In the genomic region with DNA sequence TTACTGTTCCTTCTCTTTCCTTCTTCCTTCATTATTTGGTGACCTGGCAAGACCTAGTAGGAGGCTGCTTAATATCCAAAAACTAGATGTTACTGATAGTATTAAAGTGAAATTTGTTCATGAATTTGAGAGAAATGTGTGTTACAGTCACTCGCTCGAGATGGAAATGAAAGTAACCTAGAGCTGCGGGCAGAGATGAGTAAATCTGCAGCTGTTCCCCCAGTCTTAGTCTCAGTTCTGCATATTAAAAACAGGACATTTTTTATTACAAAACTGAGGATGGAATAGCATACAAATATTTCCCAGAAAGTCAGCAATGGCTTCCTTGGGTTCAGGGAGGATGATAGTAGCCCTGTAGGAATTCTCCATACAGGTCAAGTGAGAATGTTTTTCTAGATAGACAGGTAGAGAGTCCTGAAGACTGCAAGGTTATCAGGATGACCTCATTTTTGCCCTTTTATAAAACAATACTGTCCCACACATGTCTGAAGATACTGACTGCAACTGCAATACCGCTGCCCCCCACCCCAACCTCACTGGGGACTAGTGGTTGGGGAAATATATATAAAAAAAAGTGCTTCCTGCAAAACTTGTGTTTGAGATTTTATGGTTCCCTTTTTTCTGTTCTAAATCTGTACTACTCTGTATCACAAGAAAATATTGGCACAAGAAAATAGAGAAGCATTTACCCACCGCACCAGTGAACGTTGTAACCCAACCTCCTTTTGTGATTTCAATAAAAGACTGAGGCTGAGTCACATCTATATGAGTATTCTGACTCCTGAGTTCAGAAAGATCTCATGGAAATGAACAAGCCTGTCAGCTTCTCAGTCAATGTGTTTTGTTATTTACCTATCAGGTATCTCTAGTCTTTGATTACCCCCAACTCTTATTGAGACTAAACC, we compare ENCODE assay signal across 28 mouse cellular contexts. TPM values are rescaled to one million over a fixed set of nuclear protein-coding genes. Genes with fewer than 3 reads are reported as not detected.
DNase-seq lines count a peak whose midpoint lies in the region; ATAC-seq and TF ChIP-seq lines count a peak whose summit lies in the region.
"Had no signal": no experiment of that assay in that cellular context is flagged by ENCODE, and none has a peak within 500 bp of the region (broad histone marks: within the 10 kb centered on the region; RNA-seq: fewer than 3 reads in every experiment).

No protein-coding gene starts in this region.

- DNase-seq in heart, adult 9 months (ENCODE audit: low spot score in 2 of 2), result peak; percentile 4 to 23
- no peak for DNase-seq in heart, adult 11 months
- DNase-seq in spleen, adult 2 months (ENCODE audit: low read depth in 1 of 2, low spot score in 2 of 2), result peak in 1 of 2 experiments; percentile 18
- no peak for DNase-seq in spleen, adult 12 weeks (ENCODE audit: low spot score)
- peak; percentile 15 for DNase-seq in skeletal muscle tissue, adult 2 months (ENCODE audit: low read depth, low spot score)
- DNase-seq in adrenal gland, postnatal 14 days, result no peak
- no peak for DNase-seq in cerebellum, adult 9-10 months
- DNase-seq: cerebellum, adult 11-12 months; cerebellum, postnatal 36 days; forebrain, postnatal 0 days; heart, postnatal 36 days; kidney, postnatal 25 days; right cerebral cortex, postnatal 25 days; thymus, postnatal 14 days had no signal

- no peak for TF ChIP-seq CTCF in spleen, adult 2 months (IDR thresholded peaks at IDR 0.05; ENCODE audit: extremely low read depth, insufficient read depth, insufficient read length, insufficient replicate concordance)

- H3K4me3 ChIP-seq in spleen, adult 2 months (ENCODE audit: extremely low read depth, insufficient read depth, insufficient read length), result no peak overlapping the region
- H3K4me3 ChIP-seq: heart, embryonic 12.5 days; limb, embryonic 13.5 days; liver, embryonic 15.5 days; megakaryocyte, embryonic 14.5 days; neural tube, embryonic 13.5 days had no signal

- ATAC-seq in hematopoietic stem cell, adult 5-6 weeks (replicated peaks in 1 of 2; ENCODE audit: insufficient read depth in 1 of 2, low FRiP score in 2 of 2, low TSS enrichment in 1 of 2, low read depth in 1 of 2, poor library complexity in 2 of 2, severe bottlenecking in 2 of 2), result peak; percentile 89 to 94
- ATAC-seq: forebrain, postnatal 0 days; hindbrain, embryonic 16.5 days; intestine, postnatal 0 days had no signal

- H3K27me3 ChIP-seq in spleen, adult 2 months (ENCODE audit: control insufficient read depth, insufficient read depth, low read length), result no peaks in the 10 kb centered on the region
- H3K27me3 ChIP-seq: heart, embryonic 12.5 days; limb, embryonic 13.5 days; liver, embryonic 15.5 days; megakaryocyte, embryonic 14.5 days; neural tube, embryonic 13.5 days had no signal

- TF ChIP-seq POLR2A in spleen, adult 2 months (IDR thresholded peaks at IDR 0.05; ENCODE audit: low read depth, low read length), result no peak

- H3K36me3 ChIP-seq in spleen, adult 2 months (ENCODE audit: control insufficient read depth, insufficient read depth, low read length), result no peaks in the 10 kb centered on the region
- H3K36me3 ChIP-seq: heart, embryonic 12.5 days; limb, embryonic 13.5 days; liver, embryonic 15.5 days; neural tube, embryonic 13.5 days had no signal

- H3K27ac ChIP-seq in spleen, adult 2 months (ENCODE audit: insufficient read depth, low read length), result peak overlapping the region; percentile 82
- H3K27ac ChIP-seq: limb, embryonic 13.5 days; liver, embryonic 15.5 days; neural tube, embryonic 13.5 days had no signal

- H3K4me1 ChIP-seq in spleen, adult 2 months (ENCODE audit: control insufficient read depth, insufficient read depth, insufficient read length), result peaks cover 8% of the 10 kb centered on the region
- H3K4me1 ChIP-seq: heart, embryonic 12.5 days; limb, embryonic 13.5 days; liver, embryonic 15.5 days; megakaryocyte, embryonic 14.5 days; neural tube, embryonic 13.5 days had no signal

- 12% methylated on average over 6 of the region's 6 CpGs for WGBS in spleen, adult 2 months

RNA-seq across cellular contexts. Expression of a gene that starts 47.4 kb away (rescaled TPM):
- polyA plus RNA-seq in spleen, adult 2 months (2012; rRNA removed), result 1.1 and 2.3 TPM in 2 replicates
- total RNA-seq in hematopoietic stem cell, adult 5-6 weeks (2017), result not detected in 2 replicates
- total RNA-seq in adrenal gland, postnatal 14 days (2021), result not detected in 2 replicates
- total RNA-seq: ES-E14; forebrain, postnatal 0 days; gastrocnemius, adult 8-10 months; heart, postnatal 36 days; layer of hippocampus, postnatal 10 days; left cerebral cortex, postnatal 10 days; midbrain, postnatal 0 days had no signal
- polyA plus RNA-seq: embryonic facial prominence, embryonic 11.5 days; forebrain, postnatal 0 days; heart, embryonic 12.5 days; hindbrain, embryonic 16.5 days; intestine, postnatal 0 days; limb, embryonic 13.5 days; midbrain, postnatal 0 days; neural tube, embryonic 13.5 days had no signal

Comparison
In these comparisons a context has a peak if more than half of its experiments do, and no peak if none do; other contexts are left out.
1. DNase-seq: peak in heart, adult 9 months (2 of 2) and skeletal muscle tissue, adult 2 months (single experiment); none in heart, adult 11 months (single experiment), spleen, adult 12 weeks (single experiment), adrenal gland, postnatal 14 days (single experiment) and cerebellum, adult 9-10 months (single experiment).